Mouse (Mus musculus) heart, postnatal 0 days (tissue): Measurements from ENCODE around the gene Rnf126.

Experiments
- CTCF ChIP-seq: IDR thresholded peaks from 2 replicates; pipeline ENCODE4 v1.5.1; 2016; ENCODE audit warnings: antibody characterized with exemption, control low read depth, low read depth
- EP300 ChIP-seq: IDR thresholded peaks from 2 replicates; pipeline ENCODE4 v1.6.1; 2016; ENCODE audit warnings: antibody characterized with exemption, low read depth

DNA sequence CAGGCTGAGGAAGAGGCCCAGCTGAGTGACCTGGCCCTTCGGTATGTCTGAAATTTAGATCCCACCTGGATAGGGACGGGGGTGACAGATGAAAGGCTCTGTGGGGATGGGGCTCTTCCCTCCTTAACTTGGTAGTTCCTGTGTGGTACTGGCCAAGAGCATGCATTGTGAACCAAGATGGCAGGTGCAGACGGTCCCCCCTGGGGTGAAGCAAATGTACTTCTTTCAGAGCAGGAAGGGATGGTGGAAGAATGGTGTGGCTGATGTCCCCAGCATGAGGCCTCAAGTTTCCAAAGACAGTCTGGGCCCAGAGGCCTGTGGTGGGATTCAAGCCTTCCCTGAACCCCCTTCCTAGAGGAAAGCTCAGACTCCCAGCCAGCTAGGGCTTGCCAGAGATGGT is 10.9 kb downstream of the Rnf126 start:
- TF ChIP-seq EP300 (no peak), CTCF (no peak)
